Mouse (Mus musculus): ENCODE results near the gene Cd2bp2. TPM values are rescaled to one million over a fixed set of nuclear protein-coding genes. Genes with fewer than 3 reads are reported as not detected.

The Cd2bp2 gene
- total RNA-seq, 2 experiments from 2014 or later = 49.6 to 51.8 TPM

GRCm38 (mm10) chr7:127220440-127220839 is 24.6 kb upstream of the Cd2bp2 start:
- no peak for ATAC-seq (replicated peaks; ENCODE audit: low FRiP score, low TSS enrichment, poor library complexity, severe bottlenecking)

- ATAC-seq (replicated peaks; ENCODE audit: low FRiP score, low TSS enrichment, poor library complexity, severe bottlenecking) = peak; percentile 48
Measured at GRCm38 (mm10) chr7:127218670-127219069, 22.8 kb upstream of the Cd2bp2 start.

GRCm38 (mm10) chr7:127217901-127218642 is 22.2 kb upstream of the Cd2bp2 start:
- ATAC-seq (replicated peaks; ENCODE audit: low FRiP score, low TSS enrichment, poor library complexity, severe bottlenecking) = no peak

GRCm38 (mm10) chr7:127217475-127217874 is 21.6 kb upstream of the Cd2bp2 start:
- no peak for ATAC-seq (replicated peaks; ENCODE audit: low FRiP score, low TSS enrichment, poor library complexity, severe bottlenecking)

- no peak for ATAC-seq (replicated peaks; ENCODE audit: low FRiP score, low TSS enrichment, poor library complexity, severe bottlenecking)
Measured at GRCm38 (mm10) chr7:127216307-127216706, 20.5 kb upstream of the Cd2bp2 start.

GRCm38 (mm10) chr7:127214981-127215871 is 19.4 kb upstream of the Cd2bp2 start:
- ATAC-seq (replicated peaks; ENCODE audit: low FRiP score, low TSS enrichment, poor library complexity, severe bottlenecking) = peak; percentile 53; the same call in 1 of the 2 replicates

GRCm38 (mm10) chr7:127214521-127214920 is 18.7 kb upstream of the Cd2bp2 start:
- no peak for ATAC-seq (replicated peaks; ENCODE audit: low FRiP score, low TSS enrichment, poor library complexity, severe bottlenecking)

- no peak for ATAC-seq (replicated peaks; ENCODE audit: low FRiP score, low TSS enrichment, poor library complexity, severe bottlenecking)
Measured at GRCm38 (mm10) chr7:127213930-127214329, 18.1 kb upstream of the Cd2bp2 start.

GRCm38 (mm10) chr7:127213485-127213884 is 17.6 kb upstream of the Cd2bp2 start:
- no peak for ATAC-seq (replicated peaks; ENCODE audit: low FRiP score, low TSS enrichment, poor library complexity, severe bottlenecking)

- no peak for ATAC-seq (replicated peaks; ENCODE audit: low FRiP score, low TSS enrichment, poor library complexity, severe bottlenecking)
Measured at GRCm38 (mm10) chr7:127212432-127213250, 16.8 kb upstream of the Cd2bp2 start.

- ATAC-seq (replicated peaks; ENCODE audit: low FRiP score, low TSS enrichment, poor library complexity, severe bottlenecking) = no peak
Measured at GRCm38 (mm10) chr7:127211014-127211745, 15.3 kb upstream of the Cd2bp2 start.

- ATAC-seq (replicated peaks; ENCODE audit: low FRiP score, low TSS enrichment, poor library complexity, severe bottlenecking) = no peak
Measured at GRCm38 (mm10) chr7:127210266-127210665, 14.4 kb upstream of the Cd2bp2 start.

GRCm38 (mm10) chr7:127209851-127210250 is 14.0 kb upstream of the Cd2bp2 start:
- no peak for ATAC-seq (replicated peaks; ENCODE audit: low FRiP score, low TSS enrichment, poor library complexity, severe bottlenecking)

GRCm38 (mm10) chr7:127208553-127209438 is 12.9 kb upstream of the Cd2bp2 start, which contains the start of gene Mylpf:
TSS of gene Mylpf (plus strand) at chr7:127208890.
- ATAC-seq (replicated peaks; ENCODE audit: low FRiP score, low TSS enrichment, poor library complexity, severe bottlenecking) = peak; percentile 85

- no peak for ATAC-seq (replicated peaks; ENCODE audit: low FRiP score, low TSS enrichment, poor library complexity, severe bottlenecking)
Measured at GRCm38 (mm10) chr7:127208295-127208552, 12.4 kb upstream of the Cd2bp2 start, which contains the start of gene Tbc1d10b. TSS of gene Tbc1d10b (minus strand) at chr7:127208468.

- ATAC-seq (replicated peaks; ENCODE audit: low FRiP score, low TSS enrichment, poor library complexity, severe bottlenecking) = no peak
Measured at GRCm38 (mm10) chr7:127207374-127208294, 11.8 kb upstream of the Cd2bp2 start.

GRCm38 (mm10) chr7:127206606-127207005 is 10.8 kb upstream of the Cd2bp2 start:
- ATAC-seq (replicated peaks; ENCODE audit: low FRiP score, low TSS enrichment, poor library complexity, severe bottlenecking) = no peak
